Mouse (Mus musculus) liver, postnatal 0 days (tissue): ENCODE results near the gene Ptk7.

Source experiments
- CTCF ChIP-seq: sonication (generic); IDR thresholded peaks from 2 replicates; pipeline ENCODE4 v1.5.1; 2016; ENCODE audit warnings: antibody characterized with exemption, low read depth
- EP300 ChIP-seq: IDR thresholded peaks from 2 replicates; pipeline ENCODE4 v1.6.1; 2016; ENCODE audit warnings: antibody characterized with exemption, low read depth, mild to moderate bottlenecking

GRCm38 (mm10) chr17:46627409-46627808 lies 1.9 kb downstream of the Ptk7 start:
- TF ChIP-seq CTCF = no peak
- no peak for TF ChIP-seq EP300
